In genomic region chr1:113539981-113540380, GRCm38 (mm10) we compare ENCODE assay signal across 23 mouse cellular contexts.
DNase-seq lines count a peak whose midpoint lies in the region; ATAC-seq and TF ChIP-seq lines count a peak whose summit lies in the region.
"Had no signal": no experiment of that assay in that cellular context is flagged by ENCODE, and none has a peak within 500 bp of the region (broad histone marks: within the 10 kb centered on the region; RNA-seq: fewer than 3 reads in every experiment).

No protein-coding gene starts in this region.

- no peak for TF ChIP-seq CTCF in left cerebral cortex, adult 2 months (IDR thresholded peaks at IDR 0.05)

- H3K36me3 ChIP-seq in kidney, embryonic 15.5 days: no peaks in the 10 kb centered on the region
- H3K36me3 ChIP-seq in limb, embryonic 13.5 days: no peaks in the 10 kb centered on the region
- H3K36me3 ChIP-seq in limb, embryonic 10.5 days: no peaks in the 10 kb centered on the region
- H3K36me3 ChIP-seq in limb, embryonic 14.5 days (ENCODE audit: control insufficient read depth, insufficient read depth, low read length): no peaks in the 10 kb centered on the region
- H3K36me3 ChIP-seq in neural tube, embryonic 13.5 days: no peaks in the 10 kb centered on the region
- H3K36me3 ChIP-seq: embryonic facial prominence, embryonic 15.5 days; forebrain, embryonic 10.5 days; heart, embryonic 13.5 days had no signal

- no peak for DNase-seq in kidney, adult 9 months
- no peak for DNase-seq in limb, embryonic 10.5 days (ENCODE audit: low spot score)
- DNase-seq in limb, embryonic 14.5 days (ENCODE audit: low spot score): peak; percentile 50
- no peak for DNase-seq in left cerebral cortex, adult 2 months (ENCODE audit: extremely low spot score in 1 of 2, low spot score in 2 of 2)
- DNase-seq: adrenal gland, postnatal 14 days; cerebellum, adult 11-12 months; cerebellum, adult 9-10 months; cerebellum, postnatal 25 days; gastrocnemius, adult 2 months; gastrocnemius, postnatal 25 days; heart, adult 11 months; heart, postnatal 36 days had no signal

- intact Hi-C loops in left cerebral cortex, adult 2 months (cut with DNase I): no loop called here

- no peaks in the 10 kb centered on the region for H3K27me3 ChIP-seq in kidney, embryonic 15.5 days
- H3K27me3 ChIP-seq in limb, embryonic 13.5 days: no peaks in the 10 kb centered on the region
- H3K27me3 ChIP-seq in limb, embryonic 10.5 days (ENCODE audit: low read depth, poor library complexity, severe bottlenecking): no peaks in the 10 kb centered on the region
- H3K27me3 ChIP-seq in limb, embryonic 14.5 days (ENCODE audit: control insufficient read depth, insufficient read depth, low read length): no peaks in the 10 kb centered on the region
- H3K27me3 ChIP-seq in neural tube, embryonic 13.5 days: no peaks in the 10 kb centered on the region
- H3K27me3 ChIP-seq: CH12.LX; embryonic facial prominence, embryonic 15.5 days; heart, embryonic 13.5 days; Patski had no signal

- H3K9ac ChIP-seq in kidney, embryonic 15.5 days: no peak overlapping the region
- H3K9ac ChIP-seq in limb, embryonic 13.5 days: no peak overlapping the region
- no peak overlapping the region for H3K9ac ChIP-seq in limb, embryonic 14.5 days (ENCODE audit: low read depth, low read length, severe bottlenecking)
- no peak overlapping the region for H3K9ac ChIP-seq in neural tube, embryonic 13.5 days
- H3K9ac ChIP-seq: embryonic facial prominence, embryonic 15.5 days; heart, embryonic 13.5 days had no signal

- no peak overlapping the region for H3K4me3 ChIP-seq in kidney, embryonic 15.5 days (replicated peaks)
- no peak overlapping the region for H3K4me3 ChIP-seq in limb, embryonic 13.5 days
- no peak overlapping the region for H3K4me3 ChIP-seq in limb, embryonic 10.5 days
- H3K4me3 ChIP-seq in limb, embryonic 14.5 days (replicated peaks; ENCODE audit: low read length): no peak overlapping the region
- H3K4me3 ChIP-seq in neural tube, embryonic 13.5 days: no peak overlapping the region
- no peak overlapping the region for H3K4me3 ChIP-seq in left cerebral cortex, adult 2 months
- H3K4me3 ChIP-seq: embryonic facial prominence, embryonic 15.5 days; erythroblast, embryonic 14.5 days; forebrain, embryonic 10.5 days; gastrocnemius, adult 2 months; heart, embryonic 13.5 days had no signal

- no peaks in the 10 kb centered on the region for H3K9me3 ChIP-seq in kidney, embryonic 15.5 days (replicated peaks)
- no peaks in the 10 kb centered on the region for H3K9me3 ChIP-seq in limb, embryonic 13.5 days
- H3K9me3 ChIP-seq in limb, embryonic 10.5 days (replicated peaks): no peaks in the 10 kb centered on the region
- no peaks in the 10 kb centered on the region for H3K9me3 ChIP-seq in limb, embryonic 14.5 days (ENCODE audit: control insufficient read depth, low read length)
- no peaks in the 10 kb centered on the region for H3K9me3 ChIP-seq in neural tube, embryonic 13.5 days
- H3K9me3 ChIP-seq: embryonic facial prominence, embryonic 15.5 days; forebrain, embryonic 10.5 days; heart, embryonic 13.5 days had no signal

- no peak overlapping the region for H3K27ac ChIP-seq in kidney, embryonic 15.5 days
- no peak overlapping the region for H3K27ac ChIP-seq in limb, embryonic 13.5 days
- H3K27ac ChIP-seq in limb, embryonic 10.5 days: no peak overlapping the region
- no peak overlapping the region for H3K27ac ChIP-seq in limb, embryonic 14.5 days (replicated peaks; ENCODE audit: low read depth, low read length)
- H3K27ac ChIP-seq in neural tube, embryonic 13.5 days (replicated peaks): no peak overlapping the region
- H3K27ac ChIP-seq in left cerebral cortex, adult 2 months: no peak overlapping the region
- H3K27ac ChIP-seq: embryonic facial prominence, embryonic 15.5 days; forebrain, embryonic 10.5 days; gastrocnemius, adult 2 months; heart, embryonic 13.5 days had no signal

- no peaks in the 10 kb centered on the region for H3K4me1 ChIP-seq in kidney, embryonic 15.5 days
- no peaks in the 10 kb centered on the region for H3K4me1 ChIP-seq in limb, embryonic 13.5 days
- no peaks in the 10 kb centered on the region for H3K4me1 ChIP-seq in limb, embryonic 10.5 days
- no peaks in the 10 kb centered on the region for H3K4me1 ChIP-seq in limb, embryonic 14.5 days (ENCODE audit: control insufficient read depth, insufficient read depth, low read length)
- H3K4me1 ChIP-seq in neural tube, embryonic 13.5 days (replicated peaks): peaks cover 12% of the 10 kb centered on the region
- H3K4me1 ChIP-seq: embryonic facial prominence, embryonic 15.5 days; forebrain, embryonic 10.5 days; heart, embryonic 13.5 days had no signal

- TF ChIP-seq POLR2A in limb, embryonic 14.5 days (IDR thresholded peaks at IDR 0.05; ENCODE audit: borderline replicate concordance, extremely low read depth, insufficient read depth, insufficient read length): no peak

- ATAC-seq in kidney, embryonic 15.5 days (replicated peaks; ENCODE audit: low FRiP score): peak; percentile 91
- ATAC-seq in limb, embryonic 13.5 days (ENCODE audit: low FRiP score, low read depth): peak; percentile 69; the same call in 1 of the 2 replicates
- peak; percentile 53; the same call in 1 of the 2 replicates for ATAC-seq in limb, embryonic 14.5 days (ENCODE audit: low FRiP score, low read depth)
- ATAC-seq in neural tube, embryonic 13.5 days (ENCODE audit: low read depth): 0 out of 2 replicates have a peak, but pooled peaks have one; percentile 67
- ATAC-seq: activated CD4-positive, CD25-positive, alpha-beta regulatory T cell, adult 4 months; forebrain, embryonic 14.5 days; Patski had no signal

- no peak overlapping the region for H3K4me2 ChIP-seq in kidney, embryonic 15.5 days
- H3K4me2 ChIP-seq in limb, embryonic 13.5 days (replicated peaks): no peak overlapping the region
- H3K4me2 ChIP-seq in limb, embryonic 14.5 days (replicated peaks; ENCODE audit: low read depth, low read length, severe bottlenecking): no peak overlapping the region
- H3K4me2 ChIP-seq in neural tube, embryonic 13.5 days: no peak overlapping the region
- H3K4me2 ChIP-seq: embryonic facial prominence, embryonic 15.5 days; heart, embryonic 13.5 days had no signal
